Mouse (Mus musculus) layer of hippocampus, postnatal 10 days (tissue): ENCODE data around the gene Hspb2. TPM values are rescaled to one million over a fixed set of nuclear protein-coding genes. Genes with fewer than 3 reads are reported as not detected.

ENCODE experiments used
- DNase-seq, 2 experiments: peaks; one replicate each; pipeline ENCODE4 v3.0.0; 2021; ENCODE audit warnings: low spot score in 2 of 2
- total RNA-seq, 2 experiments: library from RNA; stranded (reverse); gene quantifications; 2 replicates each; pipeline ENCODE4 v1.2.3; 2021

Gene Hspb2
- total RNA-seq, 2 experiments from 2014 or later = 0.85 to 1.1 TPM

- DNase-seq = no peak
These were observed 33.3 kb downstream of the Hspb2 start for GRCm38 (mm10) chr9:50718878-50719277.

- DNase-seq = no peak
These were observed 38.0 kb downstream of the Hspb2 start for GRCm38 (mm10) chr9:50714188-50714587.

GRCm38 (mm10) chr9:50711337-50711736 lies 40.8 kb downstream of the Hspb2 start:
- no peak for DNase-seq

GRCm38 (mm10) chr9:50709108-50709507 lies 43.0 kb downstream of the Hspb2 start:
- DNase-seq = peak; percentile 32 to 62

GRCm38 (mm10) chr9:50704907-50705306 lies 47.2 kb downstream of the Hspb2 start:
- no peak for DNase-seq

Other genes with a start within 250 kb of the Hspb2 start
- 10 to 100 TPM; 38.2 to 42.9 TPM for gene Pts, start 223.6 kb downstream of the Hspb2 start, total RNA-seq
- 10 to 100 TPM; 23.8 to 27.2 TPM for gene Il18, start 197.5 kb downstream of the Hspb2 start, total RNA-seq
- 1 to 10 TPM; 1.9 to 2.0 TPM for gene Bco2, start 197.2 kb downstream of the Hspb2 start, total RNA-seq
- gene Tex12, start 191.0 kb downstream of the Hspb2 start, total RNA-seq = not detected
- 100 to 1,000 TPM; 140 to 155 TPM for gene Sdhd, start 148.5 kb downstream of the Hspb2 start, total RNA-seq
- gene Timm8b, start 148.4 kb downstream of the Hspb2 start, total RNA-seq = 100 to 1,000 TPM; 217 to 234 TPM
- 1 to 10 TPM; 1.9 to 3.1 TPM for gene Pih1d2, start 135.0 kb downstream of the Hspb2 start, total RNA-seq
- 10 to 100 TPM; 24.4 to 26.4 TPM for gene Nkapd1, start 134.9 kb downstream of the Hspb2 start, total RNA-seq
- 100 to 1,000 TPM; 128 to 140 TPM for gene Dlat, start 92.6 kb downstream of the Hspb2 start, total RNA-seq
- 10 to 100 TPM; 65.0 to 66.6 TPM for gene Dixdc1, start 12.8 kb downstream of the Hspb2 start, total RNA-seq
- 1 to 10 TPM; 1.3 to 1.8 TPM for gene 2310030G06Rik, start 5.8 kb downstream of the Hspb2 start, total RNA-seq
- 10 to 100 TPM; 43.1 to 44.7 TPM for gene Cryab, start 1.0 kb downstream of the Hspb2 start, total RNA-seq
- 1 to 10 TPM; 5.5 to 6.2 TPM for gene Fdxacb1, start 15.9 kb upstream of the Hspb2 start, total RNA-seq
- 10 to 100 TPM; 35.3 to 35.6 TPM for gene Alg9, start 22.7 kb upstream of the Hspb2 start, total RNA-seq
- 10 to 100 TPM; 25.8 to 29.4 TPM for gene 1110032A03Rik, start 23.2 kb upstream of the Hspb2 start, total RNA-seq
- 10 to 100 TPM; 18.8 to 19.9 TPM for gene Ppp2r1b, start 92.9 kb upstream of the Hspb2 start, total RNA-seq